Mouse (Mus musculus): ENCODE measurements around the gene Ulk4. TPM values are rescaled to one million over a fixed set of nuclear protein-coding genes. Genes with fewer than 3 reads are reported as not detected.

Gene Ulk4
- polyA plus RNA-seq, 1 experiment from 2014 or later, result 23.2 TPM

DNA sequence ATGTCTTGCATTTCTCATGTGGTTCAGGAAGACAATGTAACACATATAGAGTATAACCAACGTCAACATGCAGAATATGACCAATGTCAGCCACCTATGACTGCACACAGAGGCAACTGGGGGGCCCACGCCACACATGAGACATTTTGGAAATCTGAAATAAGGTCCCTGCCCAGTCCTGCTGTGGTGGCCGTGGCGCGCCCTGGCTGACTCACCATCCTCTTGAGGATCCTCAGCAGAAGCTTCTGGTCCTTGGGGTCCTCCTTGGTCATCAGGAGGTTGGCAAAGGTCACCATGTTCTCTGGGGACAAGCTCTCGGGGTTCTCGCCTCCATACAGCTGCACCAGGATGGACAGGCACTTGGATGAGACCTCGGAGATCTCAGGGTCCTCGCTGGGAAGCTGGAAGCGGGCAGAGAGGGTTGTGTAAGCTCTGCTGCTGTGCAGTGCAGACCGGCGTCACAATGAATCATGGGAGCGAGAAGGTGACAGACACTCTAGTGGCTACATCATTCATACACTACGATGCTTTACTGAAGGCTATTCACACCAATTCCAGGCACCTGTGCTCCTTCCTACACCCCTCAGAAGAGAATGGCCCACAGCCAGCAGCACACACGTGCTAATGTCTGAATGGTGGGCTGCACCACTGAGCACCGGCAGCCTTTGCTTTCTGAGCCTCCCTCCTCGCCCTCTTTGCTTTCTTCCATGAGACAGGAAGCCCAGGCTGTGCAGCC, 232.4 kb downstream of the Ulk4 start:
- WGBS (ENCODE audit: insufficient replicate concordance), result 76% methylated on average over 17 of the region's 17 CpGs
- H3K4me1 ChIP-seq (ENCODE audit: insufficient read depth), result no peaks in the 10 kb centered on the region
- no peak overlapping the region for H3K4me3 ChIP-seq (ENCODE audit: low read depth, low read length)
- H3K27ac ChIP-seq (ENCODE audit: low read depth), result no peak overlapping the region
- DNase-seq (no peak), ATAC-seq (no peak)
- H3K27me3 ChIP-seq (ENCODE audit: insufficient read depth, low read length), result no peaks in the 10 kb centered on the region
- no peak overlapping the region for H3K4me2 ChIP-seq (ENCODE audit: low read depth, low read length)
- H3K9me3 ChIP-seq (ENCODE audit: low read length), result no peaks in the 10 kb centered on the region
- no peaks in the 10 kb centered on the region for H3K36me3 ChIP-seq (replicated peaks; ENCODE audit: insufficient read depth, low read length)
- H3K9ac ChIP-seq (replicated peaks), result no peak overlapping the region
- TF ChIP-seq EP300 (IDR thresholded peaks at IDR 0.05; ENCODE audit: low read depth), result no peak
- no peak for TF ChIP-seq CTCF (IDR thresholded peaks at IDR 0.05; ENCODE audit: low read depth)

DNA sequence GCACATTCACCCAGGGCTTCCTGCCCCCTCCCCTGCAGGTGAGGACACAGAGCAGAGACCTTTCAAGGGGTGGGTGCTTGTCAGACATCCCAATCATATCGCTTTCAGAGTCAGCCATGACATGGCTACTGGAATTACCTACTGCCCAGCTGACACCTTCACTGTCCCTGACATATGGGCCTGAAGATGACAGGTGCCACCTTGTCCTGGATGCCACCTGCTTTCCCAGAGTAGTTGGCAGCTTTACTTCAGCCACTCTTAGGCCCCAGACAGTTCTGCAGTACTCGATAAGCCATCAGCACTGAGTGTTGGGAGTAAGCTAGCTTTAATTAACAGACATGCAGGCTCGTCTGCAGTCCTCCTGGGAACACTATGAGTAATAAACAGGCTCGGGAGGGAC, 234.0 kb downstream of the Ulk4 start:
- H3K27ac ChIP-seq (ENCODE audit: low read depth), result no peak overlapping the region
- H3K27me3 ChIP-seq (ENCODE audit: insufficient read depth, low read length), result no peaks in the 10 kb centered on the region
- H3K4me1 ChIP-seq (ENCODE audit: insufficient read depth), result no peaks in the 10 kb centered on the region
- H3K9ac ChIP-seq (replicated peaks), result no peak overlapping the region
- no peaks in the 10 kb centered on the region for H3K9me3 ChIP-seq (ENCODE audit: low read length)
- DNase-seq, result no peak
- no peak overlapping the region for H3K4me3 ChIP-seq (ENCODE audit: low read depth, low read length)
- no peak overlapping the region for H3K4me2 ChIP-seq (ENCODE audit: low read depth, low read length)
- H3K36me3 ChIP-seq (replicated peaks; ENCODE audit: insufficient read depth, low read length), result no peaks in the 10 kb centered on the region
- 73% methylated on average over 4 of the region's 4 CpGs for WGBS (ENCODE audit: insufficient replicate concordance)
- no peak for TF ChIP-seq EP300 (IDR thresholded peaks at IDR 0.05; ENCODE audit: low read depth)
- no peak for TF ChIP-seq CTCF (IDR thresholded peaks at IDR 0.05; ENCODE audit: low read depth)
- no peak for ATAC-seq

DNA sequence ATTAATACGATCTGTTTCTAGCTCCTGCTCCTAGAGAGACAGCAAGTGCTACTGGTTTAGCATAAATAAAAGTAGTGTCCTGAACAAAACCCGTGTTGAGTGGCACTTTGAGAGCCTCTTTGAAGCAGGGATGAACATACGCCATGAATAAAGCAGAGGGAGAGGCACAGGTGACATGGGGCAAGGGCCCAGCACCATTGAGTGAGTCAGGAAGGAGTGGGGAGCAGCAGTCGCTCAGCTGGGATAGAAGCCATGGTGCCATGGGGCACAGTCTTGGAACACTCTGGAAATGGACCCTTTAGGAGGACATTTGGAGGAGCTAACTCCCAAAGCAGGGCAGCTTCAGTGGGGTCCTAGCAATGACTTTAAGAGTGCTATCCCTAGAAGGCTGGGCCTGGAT, 238.6 kb downstream of the Ulk4 start:
- 72% methylated on average over 4 of the region's 4 CpGs for WGBS (ENCODE audit: insufficient replicate concordance)
- TF ChIP-seq EP300 (IDR thresholded peaks at IDR 0.05; ENCODE audit: low read depth) (no peak), CTCF (IDR thresholded peaks at IDR 0.05; ENCODE audit: low read depth) (no peak)
- no peak for ATAC-seq
- Histone ChIP-seq H3K27ac (ENCODE audit: low read depth) (no peak overlapping the region), H3K4me1 (ENCODE audit: insufficient read depth) (no peaks in the 10 kb centered on the region), H3K27me3 (ENCODE audit: insufficient read depth, low read length) (no peaks in the 10 kb centered on the region), H3K9ac (replicated peaks) (no peak overlapping the region), H3K9me3 (ENCODE audit: low read length) (no peaks in the 10 kb centered on the region), H3K36me3 (replicated peaks; ENCODE audit: insufficient read depth, low read length) (no peaks in the 10 kb centered on the region), H3K4me2 (ENCODE audit: low read depth, low read length) (no peak overlapping the region), H3K4me3 (ENCODE audit: low read depth, low read length) (no peak overlapping the region)
- DNase-seq, result no peak

DNA sequence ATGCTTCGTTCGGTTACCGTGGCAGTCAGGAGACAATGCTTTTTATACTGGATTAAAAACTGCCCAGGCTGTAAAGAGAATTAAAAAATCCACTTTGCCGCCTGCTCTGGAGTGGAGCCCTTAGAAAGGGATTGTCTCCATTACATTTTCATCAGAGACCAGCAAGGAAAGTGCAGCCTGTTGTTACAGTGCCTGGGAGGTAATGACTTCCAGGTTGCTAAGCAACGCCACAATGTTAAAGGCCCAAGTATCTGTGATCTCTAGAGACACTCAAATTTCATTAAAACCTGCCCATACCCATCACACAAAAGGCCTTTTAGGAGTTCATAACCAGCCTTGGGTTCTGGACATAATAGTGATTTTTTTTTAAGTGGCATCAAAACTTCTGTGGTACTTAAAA, 239.0 kb downstream of the Ulk4 start:
- Histone ChIP-seq H3K4me1 (ENCODE audit: insufficient read depth) (no peaks in the 10 kb centered on the region), H3K27ac (ENCODE audit: low read depth) (no peak overlapping the region), H3K27me3 (ENCODE audit: insufficient read depth, low read length) (no peaks in the 10 kb centered on the region), H3K36me3 (replicated peaks; ENCODE audit: insufficient read depth, low read length) (no peaks in the 10 kb centered on the region), H3K4me3 (ENCODE audit: low read depth, low read length) (no peak overlapping the region), H3K4me2 (ENCODE audit: low read depth, low read length) (no peak overlapping the region), H3K9ac (replicated peaks) (no peak overlapping the region), H3K9me3 (ENCODE audit: low read length) (no peaks in the 10 kb centered on the region)
- TF ChIP-seq CTCF (IDR thresholded peaks at IDR 0.05; ENCODE audit: low read depth) (no peak), EP300 (IDR thresholded peaks at IDR 0.05; ENCODE audit: low read depth) (no peak)
- ATAC-seq (no peak), DNase-seq (no peak)
- 87% methylated on average over 5 of the region's 5 CpGs for WGBS (ENCODE audit: insufficient replicate concordance)

DNA sequence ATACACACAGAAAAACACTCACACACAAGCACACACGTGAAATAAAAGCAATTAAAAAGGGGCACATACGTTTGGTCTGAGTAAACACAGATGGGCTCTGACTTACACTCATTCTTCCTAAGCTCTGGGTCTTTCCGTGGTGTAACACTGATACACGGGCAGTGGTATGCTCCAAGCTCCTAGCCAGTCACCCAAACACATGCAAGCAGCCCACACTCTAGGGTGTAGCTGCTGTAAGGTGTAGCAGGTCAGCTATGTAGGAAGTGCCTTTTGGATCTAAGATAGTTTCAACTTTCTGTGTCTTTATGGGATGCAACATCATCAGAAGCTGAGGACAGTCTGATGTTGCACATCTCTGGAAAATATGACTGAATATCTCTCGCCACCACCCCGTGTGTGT, 241.7 kb downstream of the Ulk4 start:
- Histone ChIP-seq H3K4me1 (ENCODE audit: insufficient read depth) (no peaks in the 10 kb centered on the region), H3K27me3 (ENCODE audit: insufficient read depth, low read length) (no peaks in the 10 kb centered on the region), H3K9me3 (ENCODE audit: low read length) (no peaks in the 10 kb centered on the region), H3K4me2 (ENCODE audit: low read depth, low read length) (no peak overlapping the region), H3K27ac (ENCODE audit: low read depth) (no peak overlapping the region), H3K4me3 (ENCODE audit: low read depth, low read length) (no peak overlapping the region), H3K36me3 (replicated peaks; ENCODE audit: insufficient read depth, low read length) (no peaks in the 10 kb centered on the region), H3K9ac (replicated peaks) (no peak overlapping the region)
- TF ChIP-seq EP300 (IDR thresholded peaks at IDR 0.05; ENCODE audit: low read depth) (no peak), CTCF (IDR thresholded peaks at IDR 0.05; ENCODE audit: low read depth) (no peak)
- DNase-seq (no peak), ATAC-seq (no peak)
- WGBS (ENCODE audit: insufficient replicate concordance), result 70% methylated on average over 6 of the region's 6 CpGs

DNA sequence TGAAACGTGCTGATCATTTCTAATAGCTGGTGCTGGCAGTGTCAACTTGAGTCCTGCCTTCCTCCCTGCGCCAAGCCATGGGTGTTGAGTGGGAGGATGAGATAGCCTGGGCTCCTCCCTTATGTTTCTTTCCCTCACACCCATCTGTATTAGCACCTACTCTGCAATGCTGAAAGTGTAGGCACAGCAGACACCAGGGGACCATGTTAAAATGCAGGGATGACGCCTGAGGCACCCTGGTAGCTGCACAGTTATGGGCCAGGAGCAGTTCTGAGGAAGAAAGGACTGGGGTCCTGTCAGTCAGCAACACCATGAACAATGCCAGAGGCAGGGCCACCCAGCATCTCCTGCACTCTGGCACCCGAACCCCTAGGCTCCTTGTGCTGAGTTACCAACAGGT, 243.4 kb downstream of the Ulk4 start:
- Histone ChIP-seq H3K4me3 (ENCODE audit: low read depth, low read length) (no peak overlapping the region), H3K9ac (replicated peaks) (no peak overlapping the region), H3K9me3 (ENCODE audit: low read length) (no peaks in the 10 kb centered on the region), H3K4me2 (ENCODE audit: low read depth, low read length) (no peak overlapping the region), H3K27me3 (ENCODE audit: insufficient read depth, low read length) (no peaks in the 10 kb centered on the region), H3K4me1 (ENCODE audit: insufficient read depth) (no peaks in the 10 kb centered on the region), H3K27ac (ENCODE audit: low read depth) (no peak overlapping the region), H3K36me3 (replicated peaks; ENCODE audit: insufficient read depth, low read length) (no peaks in the 10 kb centered on the region)
- WGBS (ENCODE audit: insufficient replicate concordance), result 58% methylated on average over 4 of the region's 4 CpGs
- DNase-seq, result no peak
- no peak for ATAC-seq
- TF ChIP-seq CTCF (IDR thresholded peaks at IDR 0.05; ENCODE audit: low read depth) (no peak), EP300 (IDR thresholded peaks at IDR 0.05; ENCODE audit: low read depth) (no peak)

Data from liver, postnatal 0 days (tissue).